Mouse (Mus musculus): Measurements from ENCODE around the gene Gsto1.

GRCm38 (mm10) chr19:47859180-47859579 is 4.4 kb downstream of the Gsto1 start:
- TF ChIP-seq CTCF (IDR thresholded peaks at IDR 0.05; ENCODE audit: low read depth, low read length): no peak
- no peak for TF ChIP-seq POLR2A (IDR thresholded peaks at IDR 0.05; ENCODE audit: extremely low read depth, insufficient read depth, low read length)

Data from liver, adult 2 months (tissue).